Mouse (Mus musculus): Measurements from ENCODE around the gene Larp7. TPM values are rescaled to one million over a fixed set of nuclear protein-coding genes. Genes with fewer than 3 reads are reported as not detected.

Larp7 gene
- polyA plus RNA-seq, 1 experiment from 2014 or later: 70.0 TPM

GRCm38 (mm10) chr3:127498742-127499400 is 54.3 kb downstream of the Larp7 start, which contains the start of gene Ank2:
Gene Ank2, minus strand, starts transcription at chr3:127499350.
- H3K27me3 ChIP-seq (replicated peaks; ENCODE audit: control insufficient read depth, insufficient read depth, low read length): peaks cover 24% of the 10 kb centered on the region
- no peaks in the 10 kb centered on the region for H3K36me3 ChIP-seq (ENCODE audit: control insufficient read depth, insufficient read depth, low read length)
- peak within 1 kb of the TSS; percentile 62 for H3K4me3 ChIP-seq (ENCODE audit: low read depth, low read length)
- no peaks in the 10 kb centered on the region for H3K9me3 ChIP-seq (ENCODE audit: control insufficient read depth, low read length)
- peak within 1 kb of the TSS; percentile 99 for H3K4me2 ChIP-seq
- H3K4me1 ChIP-seq (replicated peaks; ENCODE audit: control insufficient read depth, insufficient read depth, low read length): peaks cover 5% of the 10 kb centered on the region
- DNase-seq (ENCODE audit: low spot score) (peak; percentile 71), ATAC-seq (replicated peaks; ENCODE audit: low FRiP score) (peak; percentile 61)
- H3K9ac ChIP-seq (ENCODE audit: low read depth, low read length): peak within 1 kb of the TSS; percentile 66
- H3K27ac ChIP-seq (ENCODE audit: low read depth, low read length): no peak within 1 kb of the TSS
- under 1% methylated on average over 61 of the region's 62 CpGs for WGBS

GRCm38 (mm10) chr3:127498197-127498741 is 54.9 kb downstream of the Larp7 start:
- H3K4me1 ChIP-seq (replicated peaks; ENCODE audit: control insufficient read depth, insufficient read depth, low read length): peaks cover 5% of the 10 kb centered on the region
- peaks cover 24% of the 10 kb centered on the region for H3K27me3 ChIP-seq (replicated peaks; ENCODE audit: control insufficient read depth, insufficient read depth, low read length)
- no peaks in the 10 kb centered on the region for H3K36me3 ChIP-seq (ENCODE audit: control insufficient read depth, insufficient read depth, low read length)
- DNase-seq (ENCODE audit: low spot score): peak; percentile 54
- ATAC-seq (replicated peaks; ENCODE audit: low FRiP score): peak; percentile 83
- WGBS: 1% methylated on average over 19 of the region's 23 CpGs
- H3K4me3 ChIP-seq (ENCODE audit: low read depth, low read length): peak overlapping the region; percentile 62
- H3K9ac ChIP-seq (ENCODE audit: low read depth, low read length): peak overlapping the region; percentile 66
- H3K4me2 ChIP-seq: peak overlapping the region; percentile 99
- H3K9me3 ChIP-seq (ENCODE audit: control insufficient read depth, low read length): no peaks in the 10 kb centered on the region
- H3K27ac ChIP-seq (ENCODE audit: low read depth, low read length): no peak overlapping the region

GRCm38 (mm10) chr3:127492663-127493062 is 60.5 kb downstream of the Larp7 start:
- 78% methylated on average over 3 of the region's 3 CpGs for WGBS
- H3K9ac ChIP-seq (ENCODE audit: low read depth, low read length): no peak overlapping the region
- H3K36me3 ChIP-seq (ENCODE audit: control insufficient read depth, insufficient read depth, low read length): no peaks in the 10 kb centered on the region
- no peak for DNase-seq (ENCODE audit: low spot score)
- H3K4me1 ChIP-seq (replicated peaks; ENCODE audit: control insufficient read depth, insufficient read depth, low read length): no peaks in the 10 kb centered on the region
- H3K27ac ChIP-seq (ENCODE audit: low read depth, low read length): no peak overlapping the region
- no peak for ATAC-seq (replicated peaks; ENCODE audit: low FRiP score)
- H3K4me2 ChIP-seq: no peak overlapping the region
- peaks cover 2% of the 10 kb centered on the region; the same call in 1 of the 2 replicates for H3K27me3 ChIP-seq (replicated peaks; ENCODE audit: control insufficient read depth, insufficient read depth, low read length)
- no peaks in the 10 kb centered on the region for H3K9me3 ChIP-seq (ENCODE audit: control insufficient read depth, low read length)
- no peak overlapping the region for H3K4me3 ChIP-seq (ENCODE audit: low read depth, low read length)

GRCm38 (mm10) chr3:127487302-127487701 is 65.8 kb downstream of the Larp7 start:
- Histone ChIP-seq H3K27ac (ENCODE audit: low read depth, low read length) (no peak overlapping the region), H3K9ac (ENCODE audit: low read depth, low read length) (no peak overlapping the region), H3K4me3 (ENCODE audit: low read depth, low read length) (no peak overlapping the region), H3K9me3 (ENCODE audit: control insufficient read depth, low read length) (no peaks in the 10 kb centered on the region), H3K36me3 (ENCODE audit: control insufficient read depth, insufficient read depth, low read length) (no peaks in the 10 kb centered on the region), H3K27me3 (replicated peaks; ENCODE audit: control insufficient read depth, insufficient read depth, low read length) (no peaks in the 10 kb centered on the region), H3K4me2 (no peak overlapping the region), H3K4me1 (replicated peaks; ENCODE audit: control insufficient read depth, insufficient read depth, low read length) (no peaks in the 10 kb centered on the region)
- DNase-seq (ENCODE audit: low spot score) (no peak), ATAC-seq (replicated peaks; ENCODE audit: low FRiP score) (no peak)
- 82% methylated on average over 7 of the region's 7 CpGs for WGBS

MicroRNA genes within 50 kb of the gene (microRNA counts, 519-probe panel; counts per million panel counts)
- microRNA mmu-miR-302a (not detected), microRNA mmu-miR-302b (not detected), microRNA mmu-miR-302c (not detected), microRNA mmu-miR-302d (4,357 counts per million, percentile 27 among the panel's probes with 10 or more counts), microRNA mmu-miR-367 (2,013 counts per million, percentile 4 among the panel's probes with 10 or more counts)

Small RNAs within 50 kb of the gene (microRNA-seq; reads per million reads assigned to microRNA genes)
- 1,815 reads per million, percentile 79 among the genes with 10 or more reads in this experiment for gene Mir302a (ENCODE audit: borderline number of aligned reads)
- gene Mir302b (ENCODE audit: borderline number of aligned reads): 1,088 reads per million, percentile 73 among the genes with 10 or more reads in this experiment
- gene Mir302c (ENCODE audit: borderline number of aligned reads): 255 reads per million, percentile 59 among the genes with 10 or more reads in this experiment
- 2,073 reads per million, percentile 81 among the genes with 10 or more reads in this experiment for gene Mir302d (ENCODE audit: borderline number of aligned reads)
- gene Mir367 (ENCODE audit: borderline number of aligned reads): 1.1 reads per million

Other genes starting within 250 kb of the Larp7 start
- 17.3 and 19.7 TPM in 2 replicates for gene Ank2, start 54.0 kb downstream of the Larp7 start, polyA plus RNA-seq (2014; fragmentation: Nextera tagmentation; extraction: Ambion mirVana)
- gene Zgrf1, start 140 bp upstream of the Larp7 start, polyA plus RNA-seq (2014; fragmentation: Nextera tagmentation; extraction: Ambion mirVana): 10.8 and 13.9 TPM in 2 replicates
- gene Neurog2, start 79.8 kb upstream of the Larp7 start, polyA plus RNA-seq (2014; fragmentation: Nextera tagmentation; extraction: Ambion mirVana): not detected in 2 replicates
- 0.92 and 1.1 TPM in 2 replicates for gene Alpk1, start 227.2 kb upstream of the Larp7 start, polyA plus RNA-seq (2014; fragmentation: Nextera tagmentation; extraction: Ambion mirVana)
- gene Tifa, start 236.5 kb upstream of the Larp7 start, polyA plus RNA-seq (2014; fragmentation: Nextera tagmentation; extraction: Ambion mirVana): 13.4 and 14.3 TPM in 2 replicates

Measured in liver, embryonic 11.5 days (tissue).